Mouse (Mus musculus) C2C12 (cell line): ENCODE measurements around the gene Tas2r118. TPM values are rescaled to one million over a fixed set of nuclear protein-coding genes. Genes with fewer than 3 reads are reported as not detected.

Experiments used
- H3K27me3 ChIP-seq: one replicate; pipeline ENCODE4 v1.6.1; 2011; ENCODE audit not compliant: control insufficient read depth, insufficient read depth, insufficient read length
- H3K36me3 ChIP-seq: one replicate; pipeline ENCODE4 v1.6.1; 2011; ENCODE audit not compliant: control insufficient read depth, insufficient read depth
- H3K4me3 ChIP-seq: one replicate; pipeline ENCODE4 v1.5.1; 2011; ENCODE audit warnings: mild to moderate bottlenecking, control low read depth; ENCODE audit not compliant: poor library complexity, insufficient read depth, severe bottlenecking
- H3K79me2 ChIP-seq: one replicate; pipeline ENCODE4 v1.6.1; 2011; ENCODE audit not compliant: control insufficient read depth, insufficient read depth
- H3K79me3 ChIP-seq: one replicate; pipeline ENCODE4 v1.6.1; 2011; ENCODE audit warnings: low read depth, control low read depth
- H3ac ChIP-seq: one replicate; pipeline ENCODE3; 2011; ENCODE audit warnings: low read depth; ENCODE audit not compliant: control insufficient read depth, insufficient read length
- CEBPB ChIP-seq: IDR thresholded peaks from one replicate; pipeline ENCODE4 v1.6.1; 2011; ENCODE audit warnings: low read depth, mild to moderate bottlenecking, control low read depth, moderate library complexity
- CTCF ChIP-seq: IDR thresholded peaks from one replicate; pipeline ENCODE4 v1.5.1; 2011; ENCODE audit not compliant: control insufficient read depth, insufficient read depth, insufficient read length
- FOSL1 ChIP-seq: IDR thresholded peaks from one replicate; pipeline ENCODE4 v1.8.0; 2011; ENCODE audit warnings: mild to moderate bottlenecking, low read length; ENCODE audit not compliant: poor library complexity, insufficient read depth, severe bottlenecking
- MAX ChIP-seq: IDR thresholded peaks from one replicate; pipeline ENCODE4 v1.6.1; 2011; ENCODE audit warnings: mild to moderate bottlenecking, control low read depth
- MYOD1 ChIP-seq: IDR thresholded peaks from one replicate; pipeline ENCODE4 v1.6.1; 2011; ENCODE audit warnings: low read depth; ENCODE audit not compliant: control insufficient read depth, insufficient read length
- MYOG ChIP-seq: IDR thresholded peaks from one replicate; pipeline ENCODE4 v1.6.1; 2011; ENCODE audit not compliant: control insufficient read depth, insufficient read length; ENCODE audit errors: extremely low read depth
- USF1 ChIP-seq: IDR thresholded peaks from one replicate; pipeline ENCODE4 v1.6.1; 2011; ENCODE audit warnings: low read depth, mild to moderate bottlenecking, control low read depth, moderate library complexity
- polyA plus RNA-seq: library from polyadenylated mRNA; unstranded; fragments of >200 nt; fragmentation: generic; extraction: Trizol; gene quantifications from one replicate; pipeline ENCODE4 v1.2.1, GENCODE M21; 2012; ENCODE audit warnings: missing spikeins

Tas2r118 gene
- polyA plus RNA-seq, 1 experiment = not detected

DNA sequence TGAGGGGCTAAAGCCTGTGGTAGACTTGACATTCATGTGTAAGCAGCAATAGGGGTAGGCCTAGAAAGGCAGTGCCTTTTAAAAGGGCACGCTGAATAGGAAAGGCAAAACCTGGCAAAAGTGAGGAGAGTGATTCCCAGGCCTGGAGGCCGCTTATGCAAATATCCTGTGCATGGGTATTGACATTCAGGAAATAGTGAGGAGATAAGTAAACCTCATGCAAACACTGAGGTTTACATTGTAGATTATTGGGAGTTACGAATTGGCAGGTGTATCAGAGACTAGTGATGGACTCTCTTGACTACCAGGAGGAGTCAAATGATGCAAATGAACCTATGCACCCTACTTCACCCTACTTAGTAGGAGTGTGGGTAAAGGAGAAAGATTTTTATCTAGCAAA is 3.9 kb downstream of the Tas2r118 start:
- TF ChIP-seq MAX = no peak
- TF ChIP-seq MYOG = no peak
- no peak for TF ChIP-seq USF1
- TF ChIP-seq MYOD1 = no peak
- TF ChIP-seq FOSL1 = no peak
- no peak for TF ChIP-seq CEBPB
- TF ChIP-seq CTCF = no peak
- Histone ChIP-seq H3K27me3 (no peaks in the 10 kb centered on the region), H3K4me3 (no peak overlapping the region), H3K79me2 (no peaks in the 10 kb centered on the region), H3ac (no peak overlapping the region), H3K79me3 (no peaks in the 10 kb centered on the region), H3K36me3 (no peaks in the 10 kb centered on the region)

DNA sequence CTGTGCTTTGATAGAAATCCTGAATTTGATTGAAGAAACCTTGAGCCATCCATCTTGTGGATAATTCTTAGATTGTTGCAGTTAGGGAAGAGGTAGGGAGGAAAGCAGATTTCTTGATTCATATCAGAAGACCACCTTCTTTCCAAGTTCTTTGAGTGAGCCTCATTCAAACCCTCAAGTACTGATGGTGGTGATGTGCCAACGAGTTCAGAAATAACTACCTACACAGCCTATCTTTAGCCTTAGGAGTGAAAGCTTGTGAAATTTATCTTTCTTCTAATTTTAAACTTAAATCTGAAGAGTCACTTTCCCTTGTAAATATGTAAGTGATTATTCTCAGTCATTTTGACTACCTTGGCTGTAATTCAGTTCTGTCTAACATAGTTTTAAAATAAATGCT is 6.1 kb downstream of the Tas2r118 start:
- no peak overlapping the region for H3K4me3 ChIP-seq

DNA sequence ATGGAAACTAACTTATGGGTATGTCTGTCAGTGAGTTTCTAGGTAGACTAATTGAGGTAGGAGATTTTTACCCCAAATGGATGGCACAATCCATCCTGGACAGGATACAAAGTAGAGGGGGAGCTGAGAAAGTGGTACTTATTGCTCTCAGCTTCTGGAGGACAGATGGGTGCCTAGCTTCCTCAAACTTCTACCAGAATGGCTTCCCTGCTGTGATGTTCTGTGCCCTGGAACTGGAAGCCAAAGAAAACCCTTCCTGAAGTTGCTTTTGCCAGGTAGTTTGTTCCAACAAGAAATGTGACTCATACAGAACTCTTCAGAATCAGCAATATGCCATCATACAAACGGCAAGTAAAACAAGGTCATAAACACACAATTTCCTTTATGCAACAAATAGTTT is 29.1 kb downstream of the Tas2r118 start:
- Histone ChIP-seq H3K4me3 (no peak overlapping the region), H3K27me3 (no peaks in the 10 kb centered on the region), H3K79me3 (no peaks in the 10 kb centered on the region), H3ac (no peak overlapping the region), H3K36me3 (no peaks in the 10 kb centered on the region), H3K79me2 (no peaks in the 10 kb centered on the region)
- TF ChIP-seq FOSL1 = no peak
- TF ChIP-seq MYOG = no peak
- no peak for TF ChIP-seq MAX
- no peak for TF ChIP-seq CTCF
- TF ChIP-seq CEBPB = no peak
- TF ChIP-seq USF1 = no peak
- TF ChIP-seq MYOD1 = no peak

More for the DNA sequence above, 6.1 kb downstream of the Tas2r118 start:
- no peaks in the 10 kb centered on the region for H3K36me3 ChIP-seq
- H3K27me3 ChIP-seq = no peaks in the 10 kb centered on the region
- no peak overlapping the region for H3ac ChIP-seq
- no peak for TF ChIP-seq CEBPB
- no peak for TF ChIP-seq MYOG
- TF ChIP-seq USF1 = no peak
- no peak for TF ChIP-seq FOSL1
- TF ChIP-seq CTCF = no peak
- TF ChIP-seq MAX = no peak
- TF ChIP-seq MYOD1 = no peak
- no peaks in the 10 kb centered on the region for H3K79me2 ChIP-seq
- H3K79me3 ChIP-seq = no peaks in the 10 kb centered on the region

DNA sequence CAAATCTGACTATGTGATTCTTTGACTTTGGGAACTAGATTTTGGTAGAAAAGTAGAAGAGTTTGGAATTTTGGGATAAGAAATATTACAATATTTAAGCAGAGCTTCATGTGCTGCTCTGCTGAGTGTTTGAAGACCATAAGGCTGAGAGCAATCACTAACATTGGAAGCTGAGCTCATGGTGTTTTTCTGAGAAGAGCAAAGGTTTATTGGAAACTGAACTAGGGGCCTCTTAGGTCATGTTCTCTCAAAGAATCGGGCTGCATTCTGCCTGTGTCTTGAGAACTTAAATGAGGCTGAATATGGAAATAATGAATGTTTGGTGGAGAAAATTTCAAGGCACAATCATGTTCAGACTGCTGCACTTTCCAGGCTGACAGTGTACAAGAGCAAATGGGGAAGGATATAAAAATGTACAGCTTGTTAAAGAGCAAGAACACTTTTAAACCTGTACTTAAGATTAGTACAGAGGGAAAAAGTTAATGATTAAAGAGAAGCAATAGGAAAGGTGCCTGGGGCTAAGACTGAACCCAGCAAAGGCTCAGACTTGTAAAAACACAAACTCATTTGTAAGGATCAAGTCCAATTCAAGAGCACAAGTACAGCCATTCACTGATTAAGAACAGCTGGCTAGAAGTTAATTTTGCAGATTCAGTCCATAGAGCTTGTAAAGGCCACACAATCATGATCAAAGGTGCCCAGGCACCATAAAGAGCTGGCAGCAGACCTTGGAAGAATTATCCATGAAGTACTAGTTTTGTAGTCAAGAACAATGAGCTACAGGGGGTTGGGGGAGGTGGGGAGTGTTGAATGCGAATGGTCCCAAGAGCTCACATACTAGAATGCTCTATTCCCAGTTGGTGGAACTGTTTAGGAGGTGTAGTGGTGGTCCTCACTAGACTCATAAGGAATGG is 31.0 kb downstream of the Tas2r118 start:
- TF ChIP-seq MAX = no peak
- no peak for TF ChIP-seq MYOG
- TF ChIP-seq CEBPB = no peak
- TF ChIP-seq CTCF = no peak
- no peak for TF ChIP-seq MYOD1
- no peak for TF ChIP-seq USF1
- no peak for TF ChIP-seq FOSL1
- no peaks in the 10 kb centered on the region for H3K79me2 ChIP-seq
- no peaks in the 10 kb centered on the region for H3K79me3 ChIP-seq
- no peaks in the 10 kb centered on the region for H3K27me3 ChIP-seq
- no peaks in the 10 kb centered on the region for H3K36me3 ChIP-seq
- H3K4me3 ChIP-seq = no peak overlapping the region
- H3ac ChIP-seq = no peak overlapping the region

DNA sequence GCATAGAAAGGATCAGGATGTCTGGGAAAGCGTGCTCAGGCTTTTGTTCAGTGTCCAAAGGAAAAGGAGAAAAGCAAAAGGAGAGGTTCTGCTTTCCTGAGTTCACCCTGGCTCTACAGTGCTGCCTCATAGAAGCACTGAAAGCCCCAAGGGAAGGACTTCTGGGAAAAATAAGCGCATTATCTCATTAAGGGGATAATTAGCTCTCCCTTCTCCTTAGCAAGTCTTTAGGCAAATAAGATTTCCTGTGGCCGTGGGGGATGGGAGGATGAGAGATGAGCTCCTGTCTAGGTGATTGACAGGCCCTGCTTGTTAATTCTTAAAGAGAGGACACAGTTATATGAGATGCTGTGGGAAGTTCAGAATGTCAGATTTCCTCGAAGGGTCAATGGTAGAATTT is 33.4 kb downstream of the Tas2r118 start:
- H3K79me3 ChIP-seq = no peaks in the 10 kb centered on the region
- no peak overlapping the region for H3K4me3 ChIP-seq
- H3K79me2 ChIP-seq = no peaks in the 10 kb centered on the region
- no peak overlapping the region for H3ac ChIP-seq
- TF ChIP-seq CEBPB (no peak), MAX (no peak), MYOG (no peak), FOSL1 (no peak), CTCF (no peak), MYOD1 (no peak), USF1 (no peak)
- no peaks in the 10 kb centered on the region for H3K27me3 ChIP-seq
- no peaks in the 10 kb centered on the region for H3K36me3 ChIP-seq
